Mouse (Mus musculus): ENCODE results near the gene Gucd1. TPM values are rescaled to one million over a fixed set of nuclear protein-coding genes. Genes with fewer than 3 reads are reported as not detected.
A peak's percentile ranks its signal among the peaks of the same experiment; 100 is the strongest.

The Gucd1 gene
- total and polyA plus RNA-seq, 3 experiments: 16.8 to 19.0 (median 18.0) TPM

DNA sequence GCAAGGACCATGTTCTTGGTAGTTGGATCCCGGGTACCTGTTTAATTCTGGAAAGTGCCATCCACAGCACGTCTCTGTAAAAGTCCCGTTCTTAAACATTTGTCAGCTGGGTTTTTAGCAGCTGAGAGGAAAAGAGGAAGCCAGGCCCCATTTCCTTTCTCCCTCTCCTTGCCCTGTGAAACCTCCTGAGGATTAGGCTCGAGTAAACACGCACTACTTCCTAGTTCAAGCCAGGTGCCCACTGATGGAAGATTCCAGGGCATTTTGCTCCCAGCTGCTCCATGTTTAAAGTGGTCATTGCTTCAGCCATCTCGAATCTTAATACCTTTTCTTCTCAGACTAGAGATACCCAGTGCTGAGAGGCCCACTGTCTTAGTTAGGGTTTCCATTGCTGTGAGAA, 33.0 kb downstream of the Gucd1 start:
- Histone ChIP-seq H3K27me3 (replicated peaks) (no peaks in the 10 kb centered on the region), H3K4me3 (replicated peaks in 1 of 3; ENCODE audit: low read depth in 2 of 3, low read length in 2 of 3, poor library complexity in 1 of 3) (no peak overlapping the region), H3K4me1 (ENCODE audit: control insufficient read depth in 1 of 2, insufficient read depth in 2 of 2) (peaks cover 12 to 32% of the 10 kb centered on the region in 2 experiments), H3K36me3 (replicated peaks in 1 of 2; ENCODE audit: control insufficient read depth in 1 of 2, insufficient read depth in 1 of 2, low read length in 1 of 2) (no peaks in the 10 kb centered on the region), H3K9me3 (replicated peaks; ENCODE audit: low read length) (no peaks in the 10 kb centered on the region), H3K4me2 (ENCODE audit: insufficient read depth, low read depth, poor library complexity, severe bottlenecking) (no peak overlapping the region), H3K27ac (ENCODE audit: insufficient read depth, low read depth) (no peak overlapping the region), H3K9ac (ENCODE audit: insufficient read depth, low read depth) (no peak overlapping the region), H3K79me2 (replicated peaks; ENCODE audit: control insufficient read depth, extremely low read depth, insufficient read depth, poor library complexity, severe bottlenecking) (no peaks in the 10 kb centered on the region)
- no peak for DNase-seq (ENCODE audit: extremely low read depth)
- TF ChIP-seq SIN3A (IDR thresholded peaks at IDR 0.05; ENCODE audit: low read length) (no peak), ZNF384 (IDR thresholded peaks at IDR 0.05; ENCODE audit: low read depth, low read length) (no peak), IRF4 (IDR thresholded peaks at IDR 0.05; ENCODE audit: low read depth, low read length) (no peak), HCFC1 (IDR thresholded peaks at IDR 0.05; ENCODE audit: low read depth, low read length) (no peak), JUND (conservative IDR thresholded peaks at IDR 0.05; ENCODE audit: low read depth, low read length) (no peak), POLR2A (IDR thresholded peaks at IDR 0.05; ENCODE audit: low read depth, low read length) (no peak), ZC3H11A (IDR thresholded peaks at IDR 0.05; ENCODE audit: low read depth, low read length) (no peak), NRF1 (IDR thresholded peaks at IDR 0.05; ENCODE audit: low read depth, low read length) (no peak), EP300 (IDR thresholded peaks at IDR 0.05; ENCODE audit: low read length) (0 out of 2 replicates have a peak, but pooled peaks have one; percentile 19), JUN (IDR thresholded peaks at IDR 0.05; ENCODE audit: insufficient read depth, low read depth, low read length) (no peak), CHD1 (IDR thresholded peaks at IDR 0.05; ENCODE audit: low read depth, low read length) (no peak), MEF2A (IDR thresholded peaks at IDR 0.05; ENCODE audit: borderline replicate concordance, low read depth, low read length) (no peak), MAX (IDR thresholded peaks at IDR 0.05; ENCODE audit: low read length) (no peak), UBTF (IDR thresholded peaks at IDR 0.05; ENCODE audit: low read depth, low read length) (no peak), ZMIZ1 (IDR thresholded peaks at IDR 0.05; ENCODE audit: low read depth, low read length) (no peak), NELFE (IDR thresholded peaks at IDR 0.05; ENCODE audit: low read depth, low read length) (no peak), ETS1 (conservative IDR thresholded peaks at IDR 0.05; ENCODE audit: low read depth, low read length) (peak; percentile 48; the same call in 1 of the 2 replicates), ELF1 (IDR thresholded peaks at IDR 0.05; ENCODE audit: low read depth, low read length) (peak; percentile 17; the same call in 1 of the 2 replicates)
- in situ Hi-C loops (cut with MboI; ENCODE audit: low pct_ligation_motif_present, low pct_unique_long_range_greater_than_20kb, low sequenced_read_pairs): loop anchor here (5.0 to 10.0 kb wide), 3 partner anchors 37 to 220 kb away; partner anchors contain the start of gene Adora2a
- dilution Hi-C loops (cut with MboI; ENCODE audit: extremely low pct_ligation_motif_present, extremely low pct_unique_long_range_greater_than_20kb, low sequenced_read_pairs): no loop called here

DNA sequence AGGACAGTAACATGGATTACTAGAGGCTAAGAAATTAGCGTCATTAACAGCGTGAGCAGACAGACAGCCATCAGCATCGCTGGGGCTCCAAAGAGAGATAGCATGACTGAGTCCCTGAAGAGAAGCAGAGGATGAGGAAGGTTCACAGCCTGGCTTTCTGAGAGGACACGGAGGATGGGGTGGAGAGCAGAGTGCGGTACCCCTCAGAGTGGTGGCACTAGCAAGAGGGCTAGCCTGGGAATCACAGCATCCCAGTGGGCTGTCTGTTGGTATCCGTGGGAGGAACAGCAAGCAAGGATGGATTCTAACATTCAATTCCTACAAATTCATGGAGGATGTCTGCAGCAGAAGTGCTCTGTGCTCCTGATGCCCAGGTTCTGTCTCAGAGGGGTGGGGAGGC, 33.7 kb downstream of the Gucd1 start:
- H3K9me3 ChIP-seq (replicated peaks; ENCODE audit: low read length): no peaks in the 10 kb centered on the region
- no peak overlapping the region for H3K27ac ChIP-seq (ENCODE audit: insufficient read depth, low read depth)
- peaks cover 10 to 30% of the 10 kb centered on the region in 2 experiments for H3K4me1 ChIP-seq (ENCODE audit: control insufficient read depth in 1 of 2, insufficient read depth in 2 of 2)
- no peak overlapping the region for H3K4me2 ChIP-seq (ENCODE audit: insufficient read depth, low read depth, poor library complexity, severe bottlenecking)
- no peak overlapping the region for H3K4me3 ChIP-seq (replicated peaks in 1 of 3; ENCODE audit: low read depth in 2 of 3, low read length in 2 of 3, poor library complexity in 1 of 3)
- in situ Hi-C loops (cut with MboI; ENCODE audit: low pct_ligation_motif_present, low pct_unique_long_range_greater_than_20kb, low sequenced_read_pairs): loop anchor here (5.0 to 10.0 kb wide), 2 partner anchors 37 to 219 kb away; no protein-coding TSS in a partner anchor
- DNase-seq (ENCODE audit: extremely low read depth): no peak
- no peaks in the 10 kb centered on the region for H3K27me3 ChIP-seq (replicated peaks)
- TF ChIP-seq GABPA (IDR thresholded peaks at IDR 0.05; ENCODE audit: insufficient replicate concordance, low read depth, low read length) (no peak), MAFK (IDR thresholded peaks at IDR 0.05; ENCODE audit: insufficient replicate concordance, low read length) (no peak), MXI1 (IDR thresholded peaks at IDR 0.05; ENCODE audit: low read depth, low read length) (no peak), HCFC1 (IDR thresholded peaks at IDR 0.05; ENCODE audit: low read depth, low read length) (no peak), RAD21 (IDR thresholded peaks at IDR 0.05; ENCODE audit: low read depth, low read length) (no peak), ZKSCAN1 (IDR thresholded peaks at IDR 0.05; ENCODE audit: borderline replicate concordance, low read depth, low read length) (no peak), ZMIZ1 (IDR thresholded peaks at IDR 0.05; ENCODE audit: low read depth, low read length) (no peak), ETS1 (conservative IDR thresholded peaks at IDR 0.05; ENCODE audit: low read depth, low read length) (no peak)
- no peak overlapping the region for H3K9ac ChIP-seq (ENCODE audit: insufficient read depth, low read depth)
- H3K36me3 ChIP-seq (replicated peaks in 1 of 2; ENCODE audit: control insufficient read depth in 1 of 2, insufficient read depth in 1 of 2, low read length in 1 of 2): no peaks in the 10 kb centered on the region
- dilution Hi-C loops (cut with MboI; ENCODE audit: extremely low pct_ligation_motif_present, extremely low pct_unique_long_range_greater_than_20kb, low sequenced_read_pairs): no loop called here
- H3K79me2 ChIP-seq (replicated peaks; ENCODE audit: control insufficient read depth, extremely low read depth, insufficient read depth, poor library complexity, severe bottlenecking): no peaks in the 10 kb centered on the region

All from CH12.LX (cell line).